Mouse (Mus musculus) CD4-positive, CD25-positive, alpha-beta regulatory T cell, adult 4 months (primary cell): ENCODE data around the gene Arsb. TPM values are rescaled to one million over a fixed set of nuclear protein-coding genes. Genes with fewer than 3 reads are reported as not detected.

ENCODE experiments used
- ATAC-seq: one replicate; pipeline ENCODE4 v1.8.0; 2017
- polyA plus RNA-seq, 2 experiments: library from polyadenylated mRNA; unstranded; fragments of 100-300 nt; shearing (Covaris generic); gene quantifications; one replicate each; pipeline ENCODE4 v1.2.1; 2017

Arsb gene
- polyA plus RNA-seq, 2 experiments from 2014 or later: 8.7 to 9.1 TPM

DNA sequence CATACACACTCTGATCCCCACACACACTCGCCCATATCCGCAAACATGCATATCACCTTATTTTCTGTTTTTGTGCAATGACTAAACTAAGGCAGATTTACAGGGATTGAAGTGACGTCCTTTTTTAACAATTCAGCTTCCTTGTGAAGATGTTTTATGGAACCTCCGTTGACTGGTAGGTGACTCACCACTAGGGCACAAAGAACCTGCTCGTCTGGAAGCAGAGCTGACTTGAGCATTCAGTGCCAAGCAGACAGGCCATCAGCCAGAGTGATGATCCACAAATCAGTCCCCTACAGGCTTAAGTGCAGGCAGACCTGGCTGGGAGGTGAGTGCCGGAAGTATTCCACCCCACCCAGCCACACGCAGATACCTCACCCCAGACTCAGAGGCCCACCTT lies 120.7 kb downstream of the Arsb start:
- no peak for ATAC-seq

GRCm38 (mm10) chr13:93894105-93894504 lies 122.7 kb downstream of the Arsb start:
- ATAC-seq: peak; percentile 87

DNA sequence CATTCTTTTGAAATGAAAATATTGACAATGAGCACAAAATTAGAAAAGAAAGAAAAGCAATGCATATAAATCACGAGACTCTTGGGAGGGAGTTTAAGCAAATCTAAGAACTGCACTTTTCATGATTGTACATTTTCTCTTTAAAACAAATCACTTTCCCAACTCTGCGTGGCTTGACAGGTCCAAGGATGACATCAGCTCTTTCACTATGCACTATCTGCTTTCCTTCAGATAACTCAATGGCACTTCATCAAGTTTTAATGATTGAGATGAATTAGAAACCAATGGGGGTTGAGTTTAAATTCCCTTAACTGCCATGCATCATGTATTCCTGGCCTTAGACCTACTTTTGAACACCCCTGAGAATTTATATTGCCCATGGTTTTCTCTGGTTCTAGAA lies 124.0 kb downstream of the Arsb start:
- no peak for ATAC-seq

DNA sequence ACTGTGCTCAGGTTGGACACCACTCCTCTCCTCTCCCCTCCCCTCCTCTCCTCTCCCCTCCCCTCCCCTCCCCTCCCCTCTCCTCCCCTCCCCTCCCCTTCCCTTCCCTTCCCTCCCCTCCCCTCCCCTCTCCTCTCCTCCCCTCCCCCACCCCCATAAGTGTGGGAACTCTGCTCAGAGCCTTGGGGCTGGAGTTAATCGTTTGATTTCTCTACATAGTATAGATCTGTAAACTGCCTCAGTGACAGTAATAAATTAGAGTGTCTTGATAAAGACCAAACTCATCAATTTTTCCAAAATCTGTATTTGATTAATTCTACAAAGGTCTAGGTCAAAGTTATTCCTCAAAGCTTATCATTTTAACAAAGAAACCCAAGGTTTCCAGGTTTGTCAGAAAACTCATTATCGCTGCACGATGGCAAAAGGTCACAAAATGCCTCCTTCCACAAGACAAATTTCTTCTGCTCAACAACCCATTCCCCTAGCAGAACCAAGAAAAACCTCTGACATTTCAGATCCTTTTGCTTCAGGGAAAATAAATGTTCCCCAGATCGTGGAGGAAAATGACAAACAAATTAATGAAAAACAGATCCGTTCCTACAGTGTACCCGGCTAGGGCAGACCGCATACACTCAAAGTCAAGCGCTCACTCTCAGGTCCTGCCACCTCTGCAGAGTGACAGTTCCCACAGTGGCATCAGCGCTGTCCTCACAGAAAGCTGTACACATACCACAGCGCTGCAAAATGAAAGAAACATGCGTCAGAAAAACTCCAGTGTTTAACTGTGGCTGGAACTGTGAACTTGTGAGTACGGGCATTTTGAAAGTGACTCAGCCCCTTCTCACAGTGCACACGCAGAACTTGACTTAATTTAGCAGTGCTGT lies 126.8 kb downstream of the Arsb start:
- ATAC-seq: peak; percentile 73

DNA sequence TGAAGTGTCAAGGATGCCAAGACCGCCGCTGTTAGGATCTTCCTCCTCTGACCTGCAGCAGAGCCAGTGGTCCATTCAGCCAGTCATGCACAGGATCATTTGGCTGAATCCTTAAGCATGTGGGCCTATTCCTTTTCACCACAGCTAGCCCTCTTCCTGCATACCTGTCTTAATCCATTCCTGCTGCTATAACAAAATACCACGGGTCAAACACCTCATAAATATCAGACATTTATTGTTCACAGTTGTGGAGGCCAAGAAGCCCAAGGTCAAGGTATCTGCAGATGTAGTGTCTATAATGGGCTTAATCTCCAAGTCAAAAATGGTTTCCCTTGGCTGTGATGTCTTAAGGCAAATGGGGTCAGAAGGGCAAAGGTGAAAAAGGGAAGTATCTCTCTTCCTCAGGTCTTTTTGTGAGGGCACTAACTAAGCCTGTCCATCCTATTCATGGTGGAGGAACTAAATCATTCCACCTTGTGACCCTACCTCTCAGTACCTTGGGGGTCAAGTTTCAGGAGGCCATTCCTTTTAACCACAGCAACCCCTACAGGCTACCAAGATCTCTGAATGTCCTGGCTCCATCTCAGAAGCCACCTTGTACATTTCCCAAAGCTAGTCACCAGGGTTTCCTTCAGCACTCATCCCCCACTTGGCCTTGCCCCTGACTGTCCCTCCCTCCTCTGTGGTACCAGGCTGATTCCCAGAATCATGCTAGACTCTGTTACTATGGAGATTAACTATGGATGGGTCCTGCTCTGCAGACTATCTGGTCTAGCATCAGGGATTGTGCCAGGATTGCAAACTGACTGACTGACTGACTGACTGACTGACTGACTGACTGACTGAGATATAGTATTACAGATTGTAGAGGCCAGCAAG lies 128.2 kb downstream of the Arsb start:
- ATAC-seq: no peak

DNA sequence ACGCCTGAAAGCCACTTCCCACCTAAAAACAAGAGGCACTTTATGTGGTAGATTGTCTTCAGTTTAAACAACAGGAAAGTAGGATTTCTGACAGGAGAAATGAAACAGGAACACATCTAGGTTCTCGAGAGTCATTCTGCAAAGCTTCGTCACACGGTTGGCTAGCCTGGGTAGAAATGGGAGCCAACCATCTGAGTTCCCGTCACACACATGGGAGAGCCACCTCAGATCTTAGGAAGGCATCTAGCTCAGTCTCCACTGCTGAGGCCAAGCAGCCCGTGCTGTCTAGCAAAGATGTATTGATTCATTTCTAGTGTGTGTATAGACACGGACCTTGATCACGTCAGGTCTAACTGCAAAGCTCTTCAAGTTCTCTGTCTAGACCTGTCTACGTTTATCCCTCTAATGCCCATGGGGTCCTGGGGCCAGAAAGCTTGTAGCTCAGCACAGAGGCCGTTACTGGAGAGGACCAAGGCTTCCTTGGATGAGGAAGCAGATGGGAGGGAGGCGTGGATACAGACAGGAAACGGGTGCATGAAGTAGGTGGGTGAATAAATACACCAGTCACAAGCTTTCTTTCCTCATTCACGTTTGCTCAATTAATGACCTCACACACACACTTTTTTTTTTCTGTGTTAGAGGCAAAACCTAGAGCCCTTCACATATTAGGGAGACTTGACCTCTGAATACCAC lies 129.7 kb downstream of the Arsb start:
- no peak for ATAC-seq

DNA sequence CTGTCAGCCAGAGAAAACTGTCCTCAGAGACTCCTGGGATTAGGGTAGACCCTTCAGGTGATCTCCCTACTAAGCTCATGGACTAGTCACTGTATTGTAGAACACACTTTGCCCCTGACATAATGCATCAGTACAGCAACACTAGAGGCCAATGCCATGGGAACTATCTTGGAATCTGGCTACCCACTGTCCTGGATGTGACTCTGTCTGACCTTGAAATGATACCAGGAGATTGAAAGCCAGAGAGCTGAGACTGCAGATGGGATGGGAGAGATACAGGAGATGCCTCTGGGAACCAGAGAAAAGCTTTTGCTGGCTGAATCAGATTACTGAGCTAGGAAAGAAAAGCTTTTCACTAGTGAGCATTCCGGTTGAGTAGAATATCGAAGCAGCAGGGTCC lies 130.7 kb downstream of the Arsb start:
- no peak for ATAC-seq

DNA sequence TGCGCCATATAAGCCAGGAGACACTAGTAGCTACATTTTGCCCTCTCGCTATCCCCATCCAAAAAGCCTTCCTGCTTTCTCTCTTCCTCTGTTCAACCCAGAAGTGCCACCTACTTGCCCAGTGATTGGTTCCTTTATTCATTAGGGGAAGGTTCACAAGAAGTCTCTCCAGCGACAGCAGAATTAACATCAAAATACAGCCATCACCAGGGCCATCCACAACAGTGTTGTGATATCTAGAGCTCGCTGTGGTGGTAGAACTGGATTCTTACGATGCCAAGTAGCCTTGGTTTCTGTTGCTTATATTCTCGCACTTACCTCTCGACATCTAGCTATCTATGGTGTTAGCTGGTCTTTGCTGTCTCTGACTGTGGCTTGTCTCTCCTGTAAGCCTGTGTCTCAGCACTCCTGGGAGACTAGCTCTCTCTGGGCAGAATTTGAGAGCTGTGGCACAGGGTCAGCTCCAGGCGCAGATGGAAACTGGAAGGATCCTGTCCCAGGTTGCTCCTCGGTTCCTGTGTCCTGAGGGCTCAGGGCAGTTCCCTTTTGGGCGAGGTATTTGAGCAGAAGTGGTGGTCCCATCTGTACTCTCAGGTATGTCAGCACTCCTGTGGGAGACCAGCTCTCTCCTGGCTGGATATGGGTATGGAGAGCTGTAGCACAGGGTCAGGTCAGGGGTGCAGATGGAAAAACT lies 135.3 kb downstream of the Arsb start:
- ATAC-seq: no peak

DNA sequence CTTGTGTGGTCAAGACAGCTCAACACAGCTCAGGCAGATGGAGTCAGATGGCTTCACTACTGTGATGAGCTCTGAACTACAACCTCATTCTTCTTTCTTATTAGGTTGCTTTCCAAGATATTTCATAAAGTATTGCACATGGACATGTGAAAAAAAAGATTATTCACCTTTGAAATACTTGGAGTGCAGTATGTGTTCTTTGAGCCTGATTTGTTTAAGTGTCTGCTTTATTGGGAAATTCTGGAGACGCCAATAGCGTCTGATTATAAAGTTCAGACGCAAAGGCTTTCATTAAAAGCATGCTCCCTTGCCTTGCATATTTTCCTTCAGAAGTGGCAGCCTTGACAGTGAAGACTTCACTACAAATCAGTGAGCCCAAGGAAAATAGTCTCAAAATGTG lies 136.5 kb downstream of the Arsb start:
- ATAC-seq: no peak

DNA sequence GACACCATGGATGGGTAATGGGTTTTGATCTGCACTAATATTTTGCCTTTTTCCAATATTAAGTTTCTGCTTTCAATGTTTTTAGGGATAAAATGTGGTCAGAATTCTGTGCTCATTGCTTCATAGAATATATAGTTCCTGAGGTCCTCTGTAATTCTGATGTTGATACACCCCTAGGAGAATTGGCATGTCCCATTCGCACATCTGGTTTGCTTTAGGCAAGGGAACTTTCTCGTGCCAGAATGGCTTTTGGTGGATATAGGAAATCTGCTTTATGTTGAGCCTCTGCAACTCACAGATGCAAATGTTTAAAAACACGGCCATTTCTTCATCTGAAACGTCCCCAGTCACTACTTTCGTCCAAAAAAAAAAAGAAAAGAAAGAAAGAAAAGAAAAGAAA lies 138.4 kb downstream of the Arsb start:
- no peak for ATAC-seq

GRCm38 (mm10) chr13:93911037-93911436 lies 139.6 kb downstream of the Arsb start:
- ATAC-seq: no peak

- ATAC-seq: no peak
Measured at GRCm38 (mm10) chr13:93912326-93912915, 141.0 kb downstream of the Arsb start.

DNA sequence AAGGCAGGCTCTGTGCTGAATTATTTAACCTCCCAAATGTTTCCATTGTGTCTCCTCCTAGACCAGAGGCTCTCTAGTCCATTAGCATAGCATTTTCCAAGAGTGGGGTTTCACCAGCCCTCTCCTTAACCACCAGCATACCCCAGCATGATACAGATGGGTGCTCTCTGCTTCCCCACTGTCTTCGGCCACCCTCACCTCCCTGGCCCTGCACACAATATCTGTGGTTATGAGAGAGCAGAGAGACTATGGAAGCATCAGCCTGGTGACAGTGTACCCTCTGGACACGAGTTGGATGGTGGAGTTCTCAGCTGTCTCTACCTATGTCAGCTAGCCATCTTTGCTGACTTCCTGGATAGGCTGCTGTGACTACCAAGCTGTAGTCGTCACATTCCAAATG lies 142.8 kb downstream of the Arsb start:
- ATAC-seq: no peak

DNA sequence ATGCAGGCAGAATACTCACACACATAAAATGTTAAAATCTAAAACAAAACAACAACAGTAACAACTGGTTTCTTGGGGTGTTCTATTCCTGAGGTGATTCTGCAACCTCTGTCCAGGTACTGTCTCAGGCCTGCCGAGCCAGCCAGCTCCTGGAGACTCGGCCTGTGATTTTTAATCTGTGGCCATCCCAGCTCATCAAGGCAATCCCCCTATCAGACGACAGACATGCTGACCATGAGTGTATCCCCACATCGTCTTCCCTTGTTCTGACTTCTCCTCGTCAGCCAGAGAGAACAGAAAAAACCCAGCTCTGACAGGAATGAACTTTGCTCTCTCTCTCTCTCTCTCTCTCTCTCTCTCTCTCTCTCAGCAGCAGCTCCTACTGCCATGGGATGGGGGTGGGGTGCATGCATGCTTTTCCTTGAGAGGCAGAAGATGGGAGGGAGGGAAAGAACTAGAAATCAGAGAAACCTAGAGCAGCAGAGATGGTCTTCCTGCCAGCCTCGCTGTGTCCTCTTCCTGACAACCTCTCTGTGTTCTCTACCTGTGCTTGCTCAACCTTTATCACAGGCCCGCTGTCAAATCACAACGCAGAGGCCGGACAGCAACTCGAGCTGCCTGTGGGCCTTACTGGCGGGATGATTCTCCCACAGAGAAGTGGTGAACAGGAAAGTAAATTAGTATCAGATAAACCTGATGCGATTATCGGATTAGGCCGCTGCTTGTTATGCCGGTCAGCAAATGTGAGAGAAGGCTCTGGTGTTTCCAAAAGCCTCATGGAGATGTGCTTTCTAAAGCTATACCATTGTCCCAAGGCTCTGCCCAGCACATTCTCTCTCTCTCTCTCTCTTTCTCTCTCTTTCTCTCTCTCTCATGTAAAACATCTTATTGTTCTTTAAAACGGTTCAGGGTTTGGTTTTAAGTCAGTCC lies 144.5 kb downstream of the Arsb start:
- no peak for ATAC-seq

DNA sequence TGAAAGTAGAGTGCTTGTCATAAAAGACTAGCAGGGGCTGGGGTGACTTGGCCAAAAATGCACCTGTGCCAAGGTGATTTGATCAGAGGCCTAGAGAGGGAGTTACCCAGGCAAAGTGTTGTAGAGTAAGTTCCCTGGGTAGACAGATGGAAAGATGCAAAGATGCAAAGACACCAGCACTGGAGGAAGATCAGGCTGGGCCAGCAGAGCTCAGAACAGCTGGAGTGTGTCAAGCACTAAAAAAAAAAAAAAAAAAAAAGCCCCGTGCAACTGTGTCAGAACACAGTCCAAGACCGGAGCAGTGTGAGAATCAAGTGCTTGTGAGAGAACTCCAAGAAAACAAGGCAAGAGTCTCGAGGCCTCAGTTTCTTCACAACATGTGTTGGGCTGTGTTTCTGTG lies 148.1 kb downstream of the Arsb start:
- ATAC-seq: no peak

DNA sequence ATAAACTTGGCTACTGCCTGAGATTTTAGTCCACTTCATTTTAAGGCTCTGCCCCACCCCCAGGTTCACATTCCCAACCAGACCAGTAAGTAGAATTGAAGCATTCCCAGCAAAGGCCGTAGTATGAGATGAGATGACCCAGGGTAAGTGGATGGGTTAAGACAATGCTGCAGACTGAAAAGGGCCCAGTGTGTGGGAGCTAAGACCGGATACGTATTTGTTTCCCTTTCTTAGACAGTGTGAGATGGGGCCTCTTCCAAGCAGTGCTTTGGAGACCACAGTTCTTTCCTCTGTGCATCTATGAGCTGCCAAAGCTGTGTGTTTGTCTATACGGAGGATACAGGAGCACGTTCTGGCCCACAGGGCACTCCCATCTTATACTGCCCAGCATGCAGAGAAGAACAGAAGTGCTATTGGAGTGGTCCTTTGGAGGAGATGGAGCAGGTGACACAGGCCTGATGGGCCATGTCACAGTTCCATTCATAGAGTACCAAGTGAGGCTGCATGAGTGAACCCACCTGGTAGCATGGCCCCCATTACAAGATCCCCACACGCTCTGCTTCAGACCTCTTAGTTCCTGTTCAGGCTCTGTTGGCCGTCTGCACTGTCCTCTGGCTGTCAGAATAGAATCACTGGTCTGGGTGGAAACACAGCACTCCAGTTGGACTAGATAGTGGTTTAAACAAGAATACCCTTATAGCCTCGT lies 148.8 kb downstream of the Arsb start:
- no peak for ATAC-seq

DNA sequence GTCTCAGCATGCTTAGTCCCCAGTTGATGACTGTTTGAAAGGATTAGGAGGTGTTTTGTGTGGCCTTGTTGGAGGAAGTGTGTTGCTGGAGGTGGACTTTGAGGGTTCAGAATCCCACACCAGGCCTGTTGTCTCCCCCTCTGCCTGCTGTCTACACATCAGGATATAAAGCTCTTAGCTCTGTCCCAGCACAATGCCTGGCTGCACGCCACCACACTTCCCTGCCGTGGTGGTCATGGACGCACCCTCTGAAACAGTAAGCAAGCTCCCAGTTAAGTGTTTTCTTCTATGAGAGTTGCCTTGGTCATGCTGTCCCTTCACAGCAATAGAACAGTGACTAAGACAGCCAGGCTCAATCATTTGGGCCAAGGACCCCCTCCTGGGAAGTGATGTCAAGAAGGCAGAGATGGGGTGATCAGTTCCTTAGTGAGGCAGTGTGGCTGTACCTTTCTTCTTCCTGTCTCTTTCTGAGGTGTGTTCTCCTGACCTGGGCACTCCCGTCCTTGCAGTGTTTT lies 149.4 kb downstream of the Arsb start:
- no peak for ATAC-seq

- ATAC-seq: peak; percentile 42
Measured at GRCm38 (mm10) chr13:93921831-93922565, 150.6 kb downstream of the Arsb start.

- peak; percentile 78 for ATAC-seq
Measured at GRCm38 (mm10) chr13:93922566-93922910, 151.1 kb downstream of the Arsb start.
